Mouse (Mus musculus): ENCODE measurements around the gene Irak2. TPM values are rescaled to one million over a fixed set of nuclear protein-coding genes. Genes with fewer than 3 reads are reported as not detected.

Gene Irak2
- polyA plus RNA-seq, 1 experiment from 2014 or later: 9.3 TPM

DNA sequence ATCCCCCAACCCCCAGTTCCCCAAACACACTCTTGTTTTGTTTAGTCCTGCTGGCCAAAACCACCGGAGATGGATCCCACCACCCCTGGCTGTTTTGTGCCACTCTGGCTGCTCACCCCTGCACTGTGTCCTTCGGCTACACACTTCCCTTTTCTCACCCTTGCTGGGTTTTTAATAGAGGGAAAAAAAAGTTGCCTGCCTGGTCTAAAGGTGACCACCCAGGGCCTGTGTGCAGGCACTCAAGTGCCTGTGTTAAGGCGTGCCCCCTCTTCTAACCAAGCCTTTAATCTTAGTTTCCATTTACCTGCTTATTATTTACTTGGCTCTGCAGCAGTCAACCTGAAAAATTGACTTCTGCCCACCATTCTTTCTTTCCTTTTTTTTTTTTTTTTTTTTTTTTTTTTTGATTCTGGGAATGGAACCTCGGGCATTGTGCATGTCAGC is 12.0 kb downstream of the Irak2 start:
- no peak for ATAC-seq (ENCODE audit: insufficient read depth, low FRiP score)

DNA sequence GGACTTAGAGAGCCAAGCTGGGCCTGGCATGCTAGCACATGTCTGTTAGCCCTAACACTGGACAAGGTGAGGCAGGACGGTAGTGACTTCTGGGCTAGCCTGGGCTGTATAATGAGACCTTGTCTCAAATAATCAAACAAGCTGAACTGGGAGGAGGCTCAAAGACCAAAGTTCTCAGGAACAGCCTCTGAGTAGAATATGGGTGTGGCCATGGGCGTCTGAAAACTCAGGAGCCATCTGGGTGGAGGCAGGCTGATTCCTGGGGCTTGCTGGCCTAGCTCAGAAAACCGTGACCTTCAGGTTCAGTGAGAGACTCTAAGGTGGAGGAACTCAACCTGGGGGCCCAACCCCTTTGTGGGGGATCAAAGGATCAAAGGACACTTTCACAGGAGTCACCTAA is 13.4 kb downstream of the Irak2 start:
- Histone ChIP-seq H3K4me2 (ENCODE audit: low read depth, low read length) (no peak overlapping the region), H3K4me1 (ENCODE audit: control insufficient read depth, insufficient read depth, low read length) (no peaks in the 10 kb centered on the region), H3K27ac (ENCODE audit: low read length) (no peak overlapping the region), H3K9me3 (replicated peaks; ENCODE audit: control insufficient read depth, low read length) (no peaks in the 10 kb centered on the region), H3K4me3 (replicated peaks; ENCODE audit: low read length) (no peak overlapping the region), H3K36me3 (ENCODE audit: control insufficient read depth, insufficient read depth, low read length) (no peaks in the 10 kb centered on the region), H3K9ac (ENCODE audit: low read length) (no peak overlapping the region), H3K27me3 (ENCODE audit: control insufficient read depth, insufficient read depth, low read length) (no peaks in the 10 kb centered on the region)
- WGBS: 49% methylated on average over 3 of the region's 3 CpGs
- no peak for ATAC-seq (ENCODE audit: insufficient read depth, low FRiP score)

More for the DNA sequence above, 12.0 kb downstream of the Irak2 start:
- 47% methylated on average over 4 of the region's 4 CpGs for WGBS
- Histone ChIP-seq H3K27ac (ENCODE audit: low read length) (peak overlapping the region; percentile 43), H3K36me3 (ENCODE audit: control insufficient read depth, insufficient read depth, low read length) (no peaks in the 10 kb centered on the region), H3K4me2 (ENCODE audit: low read depth, low read length) (no peak overlapping the region), H3K27me3 (ENCODE audit: control insufficient read depth, insufficient read depth, low read length) (no peaks in the 10 kb centered on the region), H3K4me1 (ENCODE audit: control insufficient read depth, insufficient read depth, low read length) (no peaks in the 10 kb centered on the region), H3K9ac (ENCODE audit: low read length) (no peak overlapping the region), H3K4me3 (replicated peaks; ENCODE audit: low read length) (no peak overlapping the region), H3K9me3 (replicated peaks; ENCODE audit: control insufficient read depth, low read length) (no peaks in the 10 kb centered on the region)

DNA sequence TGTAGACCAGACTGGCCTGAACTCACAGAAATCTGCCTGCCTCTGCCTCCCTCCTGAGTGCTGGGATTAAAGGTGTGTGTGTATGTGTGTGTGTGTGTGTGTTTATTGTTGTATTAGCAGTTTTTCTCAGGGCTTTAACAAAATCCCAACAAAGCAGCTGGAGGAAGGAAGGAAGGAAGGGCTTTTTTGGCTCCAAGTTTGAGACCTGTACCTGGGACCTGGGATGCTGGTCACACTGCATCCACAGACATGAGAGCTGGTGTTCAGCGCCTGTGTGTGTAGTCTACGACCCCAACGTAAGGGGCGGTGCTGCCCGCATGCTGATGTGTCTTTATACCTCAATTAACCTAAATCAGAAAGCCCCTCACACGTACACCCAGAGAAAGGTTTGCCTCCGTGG is 15.3 kb downstream of the Irak2 start:
- Histone ChIP-seq H3K4me3 (replicated peaks; ENCODE audit: low read length) (no peak overlapping the region), H3K9ac (ENCODE audit: low read length) (no peak overlapping the region), H3K27me3 (ENCODE audit: control insufficient read depth, insufficient read depth, low read length) (no peaks in the 10 kb centered on the region), H3K4me1 (ENCODE audit: control insufficient read depth, insufficient read depth, low read length) (no peaks in the 10 kb centered on the region), H3K9me3 (replicated peaks; ENCODE audit: control insufficient read depth, low read length) (no peaks in the 10 kb centered on the region), H3K36me3 (ENCODE audit: control insufficient read depth, insufficient read depth, low read length) (no peaks in the 10 kb centered on the region), H3K4me2 (ENCODE audit: low read depth, low read length) (no peak overlapping the region), H3K27ac (ENCODE audit: low read length) (no peak overlapping the region)
- 83% methylated on average over 7 of the region's 7 CpGs for WGBS
- no peak for ATAC-seq (ENCODE audit: insufficient read depth, low FRiP score)

DNA sequence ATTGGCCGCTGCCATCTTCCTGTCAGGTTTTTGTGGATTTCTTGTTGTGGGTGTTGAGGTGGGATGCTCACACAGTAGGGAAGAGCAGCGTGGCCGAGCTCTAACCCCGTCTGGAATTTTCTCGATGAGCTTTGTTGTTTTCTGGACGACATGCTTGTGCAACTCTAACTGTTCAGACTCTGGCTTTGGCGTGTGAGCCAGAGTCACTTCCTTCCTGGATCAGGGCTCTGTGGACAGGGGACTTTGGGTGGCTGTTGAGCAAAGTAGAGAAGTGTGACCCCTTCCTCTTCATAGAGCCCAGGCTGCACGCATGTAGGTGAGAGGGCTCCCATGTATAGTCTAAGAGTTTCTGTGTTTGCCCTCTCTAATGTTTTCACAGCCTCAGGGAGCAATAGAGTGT is 15.8 kb downstream of the Irak2 start:
- H3K27ac ChIP-seq (ENCODE audit: low read length): no peak overlapping the region
- no peaks in the 10 kb centered on the region for H3K27me3 ChIP-seq (ENCODE audit: control insufficient read depth, insufficient read depth, low read length)
- no peak overlapping the region for H3K4me3 ChIP-seq (replicated peaks; ENCODE audit: low read length)
- no peaks in the 10 kb centered on the region for H3K9me3 ChIP-seq (replicated peaks; ENCODE audit: control insufficient read depth, low read length)
- ATAC-seq (ENCODE audit: insufficient read depth, low FRiP score): no peak
- no peak overlapping the region for H3K4me2 ChIP-seq (ENCODE audit: low read depth, low read length)
- H3K4me1 ChIP-seq (ENCODE audit: control insufficient read depth, insufficient read depth, low read length): peaks cover under 1% of the 10 kb centered on the region; the same call in 1 of the 2 replicates
- no peak overlapping the region for H3K9ac ChIP-seq (ENCODE audit: low read length)
- WGBS: 78% methylated on average over 8 of the region's 8 CpGs
- H3K36me3 ChIP-seq (ENCODE audit: control insufficient read depth, insufficient read depth, low read length): no peaks in the 10 kb centered on the region

DNA sequence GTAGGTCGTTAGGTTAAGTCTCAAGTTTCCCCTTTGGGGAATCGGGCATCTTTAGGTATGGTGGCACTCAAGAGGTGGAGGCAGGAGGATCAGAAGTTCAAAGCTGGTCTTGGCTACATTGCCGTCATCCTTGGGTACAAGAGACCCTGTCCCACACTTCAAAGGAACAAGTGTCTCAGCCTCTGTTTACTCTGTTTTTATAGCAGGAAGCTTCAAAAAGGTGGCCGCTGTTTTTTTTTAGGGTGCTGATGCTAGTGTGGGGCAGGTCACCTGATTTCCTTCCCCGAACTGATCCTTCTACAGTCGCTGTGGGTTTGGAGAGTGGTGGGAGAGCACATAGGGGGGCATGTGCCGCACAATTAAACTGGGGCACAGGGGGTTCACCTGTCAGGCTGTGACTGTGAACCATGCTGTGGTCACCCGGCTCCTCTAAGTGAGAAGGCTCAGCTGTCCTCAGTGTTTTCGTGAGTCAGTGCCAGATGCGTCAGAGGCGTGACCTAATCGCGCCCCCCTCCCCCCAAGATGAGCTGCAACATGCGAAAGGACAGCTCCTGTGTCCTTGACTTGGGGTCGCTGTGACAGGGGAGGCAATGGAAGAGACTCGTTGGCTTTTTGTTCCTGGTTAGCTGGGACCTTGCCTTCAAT is 16.6 kb downstream of the Irak2 start:
- H3K27ac ChIP-seq (ENCODE audit: low read length): no peak overlapping the region
- no peaks in the 10 kb centered on the region for H3K9me3 ChIP-seq (replicated peaks; ENCODE audit: control insufficient read depth, low read length)
- no peak overlapping the region for H3K4me3 ChIP-seq (replicated peaks; ENCODE audit: low read length)
- no peak overlapping the region for H3K9ac ChIP-seq (ENCODE audit: low read length)
- peaks cover 4% of the 10 kb centered on the region; the same call in 1 of the 2 replicates for H3K4me1 ChIP-seq (ENCODE audit: control insufficient read depth, insufficient read depth, low read length)
- 64% methylated on average over 16 of the region's 16 CpGs for WGBS
- H3K36me3 ChIP-seq (ENCODE audit: control insufficient read depth, insufficient read depth, low read length): no peaks in the 10 kb centered on the region
- no peak for ATAC-seq (ENCODE audit: insufficient read depth, low FRiP score)
- H3K27me3 ChIP-seq (ENCODE audit: control insufficient read depth, insufficient read depth, low read length): no peaks in the 10 kb centered on the region
- H3K4me2 ChIP-seq (ENCODE audit: low read depth, low read length): no peak overlapping the region

DNA sequence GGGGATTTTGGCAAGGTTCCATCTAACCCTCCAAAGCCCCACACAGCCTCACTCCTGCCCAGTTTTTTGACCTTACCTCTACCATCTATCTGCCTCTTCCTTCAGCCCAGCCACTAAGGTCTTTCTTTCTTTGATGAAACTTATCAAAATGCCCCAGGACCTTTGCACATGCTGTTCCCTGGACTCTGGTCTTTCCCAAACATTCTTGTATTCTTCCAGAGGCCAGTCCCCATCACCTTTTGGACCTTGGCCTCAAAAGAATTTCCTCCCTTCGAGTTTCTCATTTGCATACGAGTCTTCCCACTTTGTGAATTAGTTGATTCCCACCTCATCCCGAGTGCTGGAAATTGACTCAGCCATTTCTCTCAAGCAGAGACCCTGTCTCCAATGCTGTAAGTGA is 17.2 kb downstream of the Irak2 start:
- Histone ChIP-seq H3K4me1 (ENCODE audit: control insufficient read depth, insufficient read depth, low read length) (peaks cover 7% of the 10 kb centered on the region), H3K9me3 (replicated peaks; ENCODE audit: control insufficient read depth, low read length) (no peaks in the 10 kb centered on the region), H3K36me3 (ENCODE audit: control insufficient read depth, insufficient read depth, low read length) (no peaks in the 10 kb centered on the region), H3K4me3 (replicated peaks; ENCODE audit: low read length) (no peak overlapping the region), H3K4me2 (ENCODE audit: low read depth, low read length) (no peak overlapping the region), H3K9ac (ENCODE audit: low read length) (no peak overlapping the region), H3K27ac (ENCODE audit: low read length) (no peak overlapping the region), H3K27me3 (ENCODE audit: control insufficient read depth, insufficient read depth, low read length) (no peaks in the 10 kb centered on the region)
- ATAC-seq (ENCODE audit: insufficient read depth, low FRiP score): no peak
- WGBS: 91% methylated on average over 3 of the region's 3 CpGs

DNA sequence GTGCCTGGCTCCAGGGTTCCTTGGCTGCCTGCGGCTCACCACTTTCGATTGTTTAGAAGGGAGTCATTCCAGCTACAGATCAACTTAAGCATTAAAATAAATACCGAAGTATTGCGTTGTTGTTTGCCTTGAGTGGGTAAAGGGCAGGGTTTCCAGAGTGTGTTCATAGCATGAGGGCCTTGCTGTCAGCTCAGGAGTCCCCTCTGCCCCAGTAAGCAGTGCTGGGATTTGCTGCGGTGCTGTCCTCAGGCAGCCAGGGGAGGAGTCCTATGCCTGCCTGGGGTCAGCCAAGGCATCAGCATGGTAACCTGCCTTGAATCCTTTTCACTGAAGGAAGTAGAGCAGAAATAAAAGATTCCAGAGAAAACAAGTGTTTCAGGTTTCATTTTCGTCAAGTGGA is 18.6 kb downstream of the Irak2 start:
- ATAC-seq (ENCODE audit: insufficient read depth, low FRiP score): peak; percentile 61; the same call in 1 of the 2 replicates
- peaks cover 17% of the 10 kb centered on the region for H3K4me1 ChIP-seq (ENCODE audit: control insufficient read depth, insufficient read depth, low read length)
- no peak overlapping the region for H3K4me3 ChIP-seq (replicated peaks; ENCODE audit: low read length)
- H3K27ac ChIP-seq (ENCODE audit: low read length): peak overlapping the region; percentile 29; the same call in 1 of the 2 replicates
- no peaks in the 10 kb centered on the region for H3K9me3 ChIP-seq (replicated peaks; ENCODE audit: control insufficient read depth, low read length)
- WGBS: 61% methylated on average over 6 of the region's 6 CpGs
- no peak overlapping the region for H3K9ac ChIP-seq (ENCODE audit: low read length)
- no peak overlapping the region for H3K4me2 ChIP-seq (ENCODE audit: low read depth, low read length)
- H3K36me3 ChIP-seq (ENCODE audit: control insufficient read depth, insufficient read depth, low read length): no peaks in the 10 kb centered on the region
- no peaks in the 10 kb centered on the region for H3K27me3 ChIP-seq (ENCODE audit: control insufficient read depth, insufficient read depth, low read length)

DNA sequence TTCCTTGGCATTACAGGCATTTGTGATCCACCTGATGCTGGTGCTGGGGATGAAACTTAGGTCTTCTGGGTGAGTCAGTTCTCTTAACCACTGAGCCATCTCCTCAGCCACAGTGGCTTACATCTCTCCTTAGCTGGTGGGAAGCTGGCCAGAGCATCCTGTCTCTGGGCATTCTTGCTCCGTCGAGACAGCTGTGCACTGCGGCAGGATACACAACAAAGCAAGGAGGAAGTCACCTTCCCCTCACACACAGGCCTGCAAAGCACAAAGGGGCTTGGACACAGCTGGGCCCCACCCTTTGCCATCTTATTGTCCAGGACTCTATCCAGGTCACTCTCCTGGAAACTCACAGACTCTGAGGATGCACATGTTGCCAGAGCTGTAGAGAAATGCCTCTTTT is 20.0 kb downstream of the Irak2 start:
- no peaks in the 10 kb centered on the region for H3K36me3 ChIP-seq (ENCODE audit: control insufficient read depth, insufficient read depth, low read length)
- 60% methylated on average over 3 of the region's 3 CpGs for WGBS
- no peak for ATAC-seq (ENCODE audit: insufficient read depth, low FRiP score)
- H3K9me3 ChIP-seq (replicated peaks; ENCODE audit: control insufficient read depth, low read length): no peaks in the 10 kb centered on the region
- peaks cover 20% of the 10 kb centered on the region for H3K4me1 ChIP-seq (ENCODE audit: control insufficient read depth, insufficient read depth, low read length)
- no peaks in the 10 kb centered on the region for H3K27me3 ChIP-seq (ENCODE audit: control insufficient read depth, insufficient read depth, low read length)
- no peak overlapping the region for H3K9ac ChIP-seq (ENCODE audit: low read length)
- H3K27ac ChIP-seq (ENCODE audit: low read length): no peak overlapping the region
- H3K4me2 ChIP-seq (ENCODE audit: low read depth, low read length): no peak overlapping the region
- no peak overlapping the region for H3K4me3 ChIP-seq (replicated peaks; ENCODE audit: low read length)

DNA sequence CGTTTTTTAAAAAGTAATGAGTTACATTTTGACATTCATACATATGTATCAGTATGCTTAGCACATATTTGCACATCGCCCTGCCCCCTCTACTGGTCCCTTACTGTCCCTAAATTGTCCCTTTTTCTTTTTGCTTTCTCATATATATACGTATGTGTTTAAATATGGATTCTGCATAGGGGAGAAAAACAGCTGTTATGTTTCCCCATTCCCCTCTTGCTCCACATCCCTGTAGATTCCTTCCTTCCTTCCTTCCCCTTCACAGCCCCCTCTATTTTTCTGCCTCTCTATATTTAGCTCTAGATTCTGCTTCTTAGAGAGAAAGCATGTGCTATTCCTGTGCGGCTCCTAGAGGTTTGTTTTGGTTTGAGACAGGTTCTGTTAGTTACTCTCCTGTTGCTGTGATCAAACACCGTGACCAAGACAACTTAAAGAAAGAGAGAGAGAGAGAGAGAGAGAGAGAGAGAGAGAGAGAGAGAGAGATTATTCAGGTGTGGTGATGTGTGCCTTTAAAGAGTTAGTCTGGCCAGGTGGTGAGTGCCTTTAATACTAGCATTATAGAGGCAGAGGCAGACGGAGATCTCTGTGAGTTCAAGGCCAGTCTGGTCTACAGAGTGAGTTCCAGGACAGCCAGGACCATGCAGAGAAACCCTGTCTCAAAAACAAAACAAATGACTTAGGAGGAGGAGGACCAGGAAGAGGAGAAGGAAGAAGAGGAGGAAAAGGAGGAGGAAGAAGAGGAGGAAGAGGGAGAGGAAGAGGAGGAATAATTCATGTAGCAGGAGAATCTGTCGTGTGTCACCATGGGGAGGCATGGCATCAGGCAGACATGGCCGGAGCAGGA is 21.6 kb downstream of the Irak2 start:
- H3K27ac ChIP-seq (ENCODE audit: low read length): peak overlapping the region; percentile 62; the same call in 1 of the 2 replicates
- no peak for ATAC-seq (ENCODE audit: insufficient read depth, low FRiP score)
- no peak overlapping the region for H3K4me2 ChIP-seq (ENCODE audit: low read depth, low read length)
- H3K9me3 ChIP-seq (replicated peaks; ENCODE audit: control insufficient read depth, low read length): no peaks in the 10 kb centered on the region
- WGBS: 52% methylated on average over 8 of the region's 8 CpGs
- H3K27me3 ChIP-seq (ENCODE audit: control insufficient read depth, insufficient read depth, low read length): no peaks in the 10 kb centered on the region
- peaks cover 20% of the 10 kb centered on the region for H3K4me1 ChIP-seq (ENCODE audit: control insufficient read depth, insufficient read depth, low read length)
- H3K4me3 ChIP-seq (replicated peaks; ENCODE audit: low read length): no peak overlapping the region
- no peaks in the 10 kb centered on the region for H3K36me3 ChIP-seq (ENCODE audit: control insufficient read depth, insufficient read depth, low read length)
- no peak overlapping the region for H3K9ac ChIP-seq (ENCODE audit: low read length)

Measured in stomach, embryonic 16.5 days (tissue).